Mouse (Mus musculus) kidney, postnatal 0 days (tissue): Measurements from ENCODE around the gene Rsph3b. TPM values are rescaled to one million over a fixed set of nuclear protein-coding genes. Genes with fewer than 3 reads are reported as not detected.
"Not testable (repeated sequence)": the region's sequence is repeated elsewhere in the genome, so short reads cannot be mapped to it uniquely, and the experiment has no call there.

ENCODE experiments used
- ATAC-seq: fragments of 200-750 bp; cut with Nextera tagmentation; replicated peaks from 2 replicates; pipeline ENCODE4 v1.8.0; 2017; ENCODE audit warnings: low read depth, moderate number of reproducible peaks, moderate TSS enrichment, moderate library complexity; ENCODE audit not compliant: low FRiP score
- DNase-seq: peaks from one replicate; pipeline ENCODE4 v3.0.0-alpha.2; 2016; ENCODE audit warnings: low spot score
- H3K27ac ChIP-seq: fragments of 300-500 bp; sonication (generic); 2 replicates; pipeline ENCODE4 v1.5.1; 2014; ENCODE audit warnings: mild to moderate bottlenecking
- H3K27me3 ChIP-seq: fragments of 300-500 bp; sonication (generic); 2 replicates; pipeline ENCODE4 v1.6.1; 2014; ENCODE audit warnings: low read length, mixed read lengths; ENCODE audit not compliant: insufficient read depth
- H3K36me3 ChIP-seq: fragments of 300-500 bp; sonication (generic); 2 replicates; pipeline ENCODE4 v1.6.1; 2014; ENCODE audit warnings: low read length, mixed read lengths; ENCODE audit not compliant: insufficient read depth
- H3K4me1 ChIP-seq: fragments of 300-500 bp; sonication (generic); replicated peaks from 2 replicates; pipeline ENCODE4 v1.6.1; 2014; ENCODE audit warnings: antibody characterized with exemption, low read length, mixed read lengths; ENCODE audit not compliant: insufficient read depth
- H3K4me2 ChIP-seq: fragments of 300-500 bp; sonication (generic); 2 replicates; pipeline ENCODE4 v1.6.1; 2014; ENCODE audit warnings: mild to moderate bottlenecking, low read length, moderate library complexity, mixed read lengths
- H3K4me3 ChIP-seq: fragments of 300-500 bp; sonication (generic); replicated peaks from 2 replicates; pipeline ENCODE4 v1.5.1; 2014; ENCODE audit warnings: low read depth, low read length
- H3K9ac ChIP-seq: fragments of 300-500 bp; sonication (generic); 2 replicates; pipeline ENCODE4 v1.6.1; 2014; ENCODE audit warnings: low read depth, low read length
- H3K9me3 ChIP-seq: fragments of 300-500 bp; sonication (generic); replicated peaks from 2 replicates; pipeline ENCODE4 v1.6.1; 2016; ENCODE audit warnings: low read length, inconsistent platforms, mixed read lengths
- CTCF ChIP-seq: IDR thresholded peaks from 2 replicates; pipeline ENCODE4 v1.5.1; 2016; ENCODE audit warnings: antibody characterized with exemption, low read depth, mild to moderate bottlenecking, moderate library complexity
- WGBS: fragments of 180-500 bp; shearing (Covaris S2); extraction: QIAGEN DNeasy Blood & Tissue Kit; methylation state at CpG from one replicate; pipeline ENCODE4 v1.1.7; 2014; 5-methylcytosine and 5-hydroxymethylcytosine counted together
- polyA plus RNA-seq: library from polyadenylated mRNA; unstranded; fragments of >200 nt; fragmentation: Nextera tagmentation; extraction: Ambion mirVana; gene quantifications from 2 replicates; pipeline ENCODE4 v1.2.1, GENCODE M21; 2015

Rsph3b gene
- polyA plus RNA-seq, 1 experiment from 2014 or later: 63.4 TPM

DNA sequence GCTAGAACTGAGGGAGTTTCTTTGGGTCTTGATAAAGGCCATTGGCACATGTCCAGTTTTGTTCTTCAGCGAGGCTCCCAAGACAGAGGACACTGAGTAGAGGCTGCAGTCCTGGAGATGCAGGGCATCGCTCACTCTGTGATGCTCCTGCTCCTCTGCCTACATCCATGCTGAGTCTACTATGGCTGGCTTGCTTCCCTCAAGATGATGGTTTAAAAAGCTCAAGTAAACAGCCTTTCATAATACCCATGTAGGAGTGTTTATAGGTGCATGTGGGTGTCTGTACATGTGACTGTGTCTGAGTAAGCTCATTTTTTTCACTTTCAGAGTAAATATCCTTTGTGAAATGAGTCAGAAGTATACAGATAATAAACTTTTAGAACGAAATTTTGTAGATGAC, 26.5 kb upstream of the Rsph3b start:
- not testable (repeated sequence) for H3K4me2 ChIP-seq, H3K4me1 ChIP-seq, DNase-seq, H3K27ac ChIP-seq, H3K9ac ChIP-seq, H3K4me3 ChIP-seq, H3K27me3 ChIP-seq, ATAC-seq, H3K9me3 ChIP-seq, H3K36me3 ChIP-seq
- 68% methylated on average over 3 of the region's 3 CpGs for WGBS

DNA sequence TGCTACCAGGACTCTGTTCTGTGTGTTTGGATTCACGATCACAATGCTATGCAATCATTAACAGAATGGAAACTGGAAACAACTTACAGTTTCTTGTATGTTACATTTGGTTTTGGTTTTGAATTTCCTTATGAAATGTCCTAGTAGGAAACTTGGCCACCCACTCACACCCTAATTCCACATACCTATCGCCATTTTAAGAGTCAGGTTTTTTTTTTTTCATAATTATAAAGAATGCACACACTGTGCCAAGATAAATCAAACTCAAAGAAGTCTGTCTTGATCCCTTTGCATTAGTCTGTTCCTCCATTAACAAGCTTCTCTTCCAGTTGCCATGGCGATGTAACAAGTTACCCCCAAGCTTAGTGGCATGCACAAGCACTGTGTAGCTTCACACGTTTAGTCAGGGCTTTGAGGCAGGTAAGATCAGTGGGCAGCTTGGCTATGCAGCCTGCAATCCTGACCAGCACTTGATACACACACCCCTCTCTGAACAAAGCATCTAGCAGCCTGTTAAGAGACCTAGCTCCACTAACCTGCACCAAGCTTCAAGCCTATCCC, 24.4 kb upstream of the Rsph3b start:
- WGBS: 55% methylated on average over 3 of the region's 4 CpGs
- not testable (repeated sequence) for H3K9ac ChIP-seq, H3K27ac ChIP-seq, H3K4me2 ChIP-seq, H3K4me3 ChIP-seq, DNase-seq, H3K36me3 ChIP-seq, H3K4me1 ChIP-seq, H3K9me3 ChIP-seq, ATAC-seq, H3K27me3 ChIP-seq

DNA sequence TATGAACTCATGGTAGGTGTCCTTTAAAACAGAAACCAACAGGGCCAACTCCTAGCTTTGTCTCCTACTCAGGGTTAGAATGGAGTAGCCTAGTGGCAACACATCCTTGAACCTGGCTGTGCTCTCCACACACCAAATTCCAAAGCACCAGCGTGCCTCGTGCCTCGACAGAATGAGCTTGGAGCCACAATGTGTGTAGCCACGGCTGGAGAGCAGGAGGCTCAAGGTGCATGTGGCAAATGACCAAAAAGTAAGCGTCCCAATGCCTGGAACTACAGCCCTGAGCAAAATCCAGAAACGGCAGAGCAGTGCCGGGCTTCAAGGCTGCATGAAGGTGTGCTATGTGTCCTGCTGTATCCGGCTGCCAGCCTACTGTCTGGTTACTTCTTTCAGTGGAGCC, 22.8 kb upstream of the Rsph3b start:
- not testable (repeated sequence) for H3K9me3 ChIP-seq, H3K9ac ChIP-seq, H3K4me2 ChIP-seq, H3K4me3 ChIP-seq, H3K36me3 ChIP-seq, H3K27me3 ChIP-seq, H3K27ac ChIP-seq, ATAC-seq, H3K4me1 ChIP-seq, DNase-seq
- WGBS: 88% methylated on average over 8 of the region's 8 CpGs

DNA sequence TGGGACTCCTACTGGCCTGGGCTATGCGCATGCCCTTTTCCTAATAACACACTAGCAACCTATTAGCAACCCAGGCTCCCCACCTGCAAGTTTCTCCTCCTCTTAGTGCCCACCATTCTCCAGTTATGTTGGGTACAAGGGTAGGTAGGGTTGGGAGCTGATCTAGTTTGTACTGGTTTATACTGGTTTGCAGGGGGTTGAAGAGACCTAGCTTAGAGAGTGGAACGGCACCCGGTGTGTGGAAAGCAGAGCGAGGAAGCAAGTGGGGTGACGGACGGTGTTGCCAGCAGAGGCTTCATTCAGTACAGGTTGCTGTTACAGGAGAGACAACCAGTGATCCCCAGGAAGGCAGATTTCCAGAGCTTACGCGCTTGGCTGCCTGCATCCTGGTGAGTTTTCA, 21.9 kb upstream of the Rsph3b start, which contains the start of gene Rnaset2b:
Rnaset2b (plus strand) TSS at position 301 of the 400 bp plus-strand sequence.
- not testable (repeated sequence) for DNase-seq, H3K9me3 ChIP-seq, H3K36me3 ChIP-seq, H3K9ac ChIP-seq, H3K4me1 ChIP-seq, H3K27ac ChIP-seq, H3K4me2 ChIP-seq, H3K4me3 ChIP-seq, H3K27me3 ChIP-seq
- ATAC-seq: peak; percentile 71; the same call in 1 of the 2 replicates
- no CpG with 5 or more reads among the region's 8 CpGs for WGBS

GRCm38 (mm10) chr17:6967673-6968072, 19.2 kb upstream of the Rsph3b start:
- not testable (repeated sequence) for H3K9ac ChIP-seq, ATAC-seq, H3K4me3 ChIP-seq, H3K4me1 ChIP-seq, H3K4me2 ChIP-seq, H3K27ac ChIP-seq, H3K27me3 ChIP-seq, H3K9me3 ChIP-seq, DNase-seq, H3K36me3 ChIP-seq
- no CpG with 5 or more reads among the region's 1 CpGs for WGBS

DNA sequence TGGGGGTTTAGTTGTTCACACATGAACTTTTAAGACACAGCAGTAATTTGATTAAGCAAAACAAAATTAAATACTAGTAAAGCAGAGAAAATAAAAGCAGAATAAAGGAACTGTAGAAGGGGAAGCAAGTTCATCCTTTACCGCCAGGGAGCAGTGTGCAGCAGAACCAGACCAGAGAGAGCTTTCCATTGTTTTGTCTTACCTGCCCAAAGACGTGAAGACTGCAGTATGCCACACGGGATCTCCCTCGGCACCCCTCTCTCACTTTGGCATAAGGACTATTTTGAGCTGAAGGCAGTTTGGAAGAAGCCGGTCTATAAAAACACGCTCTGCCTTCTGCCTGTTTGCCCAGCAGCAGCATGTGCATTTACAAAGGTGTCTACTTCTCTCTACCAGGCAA, 16.9 kb upstream of the Rsph3b start:
- H3K4me1 ChIP-seq, H3K36me3 ChIP-seq, H3K9me3 ChIP-seq, H3K9ac ChIP-seq, H3K27ac ChIP-seq, ATAC-seq, H3K4me2 ChIP-seq, H3K4me3 ChIP-seq, H3K27me3 ChIP-seq: not testable (repeated sequence)
- peak; percentile 24 for DNase-seq
- peak; percentile 58 for TF ChIP-seq CTCF
- WGBS: 10% methylated on average over 5 of the region's 6 CpGs

GRCm38 (mm10) chr17:6962936-6963335, 14.5 kb upstream of the Rsph3b start:
- not testable (repeated sequence) for ATAC-seq, H3K9me3 ChIP-seq, H3K4me2 ChIP-seq, H3K9ac ChIP-seq, H3K27me3 ChIP-seq, H3K36me3 ChIP-seq, H3K27ac ChIP-seq, H3K4me3 ChIP-seq, H3K4me1 ChIP-seq
- DNase-seq: peak; percentile 15
- WGBS: 43% methylated on average over 4 of the region's 4 CpGs

GRCm38 (mm10) chr17:6962339-6962738, 13.9 kb upstream of the Rsph3b start:
- not testable (repeated sequence) for H3K36me3 ChIP-seq, H3K4me1 ChIP-seq, H3K27ac ChIP-seq, H3K9me3 ChIP-seq, H3K4me2 ChIP-seq, DNase-seq, H3K4me3 ChIP-seq, H3K27me3 ChIP-seq, H3K9ac ChIP-seq, ATAC-seq
- WGBS: 69% methylated on average over 3 of the region's 6 CpGs

DNA sequence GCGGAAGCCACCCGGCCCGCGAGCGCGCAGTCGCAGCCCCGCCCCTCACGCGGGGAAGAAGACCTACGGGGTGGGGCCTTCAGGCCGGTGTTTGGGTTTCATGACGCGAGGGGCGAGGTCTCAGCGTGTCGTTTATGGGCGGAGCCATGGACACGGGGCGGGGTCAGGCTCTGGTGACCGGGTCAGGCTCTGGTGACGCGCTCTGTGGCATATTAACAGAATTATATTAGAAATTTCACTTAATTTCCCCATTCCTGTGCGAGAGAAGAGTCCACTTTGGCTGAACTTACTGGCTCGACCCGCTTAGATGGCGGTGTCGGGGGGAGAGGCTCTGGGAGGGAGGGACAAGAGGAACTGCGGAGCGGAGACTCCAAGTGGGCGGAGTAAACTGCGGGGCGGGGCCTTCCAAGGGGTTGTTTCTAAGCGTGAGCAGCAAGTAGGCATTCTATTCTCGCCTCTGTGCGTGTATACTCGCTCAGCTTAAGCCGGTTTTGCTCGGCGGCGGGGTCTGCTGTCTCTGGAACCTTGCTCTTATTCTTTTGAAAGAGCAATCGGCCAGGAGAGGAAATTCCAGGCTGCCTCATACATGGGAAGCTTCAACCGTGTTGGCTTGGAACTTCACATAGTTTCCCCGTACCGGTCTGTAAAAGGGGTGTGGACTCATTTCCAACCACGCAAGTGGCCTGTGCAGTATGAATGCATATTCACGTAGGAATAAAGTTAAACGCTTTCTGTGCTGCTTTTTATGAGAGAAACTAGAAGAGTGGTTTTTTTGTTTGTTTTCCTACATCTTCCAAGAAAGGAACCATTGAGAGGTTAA, 12.9 kb upstream of the Rsph3b start:
- H3K36me3 ChIP-seq: not testable (repeated sequence)

More for the DNA sequence above, 12.9 kb upstream of the Rsph3b start:
- WGBS: 0% methylated on average over 15 of the region's 48 CpGs
- H3K27ac ChIP-seq, H3K9ac ChIP-seq, H3K27me3 ChIP-seq, H3K9me3 ChIP-seq, H3K4me1 ChIP-seq, H3K4me3 ChIP-seq: not testable (repeated sequence)
- DNase-seq (peak; percentile 2), ATAC-seq (peak; percentile 96)
- peak overlapping the region; percentile 41 for H3K4me2 ChIP-seq
